Mouse (Mus musculus): ENCODE measurements at regions not wholly inside any gene's neighbourhood (a gene's known extent, or its start where the extent isn't known, plus 50 kb on each side); places are given as distances from the start of the nearest gene placed in this dataset.

DNA sequence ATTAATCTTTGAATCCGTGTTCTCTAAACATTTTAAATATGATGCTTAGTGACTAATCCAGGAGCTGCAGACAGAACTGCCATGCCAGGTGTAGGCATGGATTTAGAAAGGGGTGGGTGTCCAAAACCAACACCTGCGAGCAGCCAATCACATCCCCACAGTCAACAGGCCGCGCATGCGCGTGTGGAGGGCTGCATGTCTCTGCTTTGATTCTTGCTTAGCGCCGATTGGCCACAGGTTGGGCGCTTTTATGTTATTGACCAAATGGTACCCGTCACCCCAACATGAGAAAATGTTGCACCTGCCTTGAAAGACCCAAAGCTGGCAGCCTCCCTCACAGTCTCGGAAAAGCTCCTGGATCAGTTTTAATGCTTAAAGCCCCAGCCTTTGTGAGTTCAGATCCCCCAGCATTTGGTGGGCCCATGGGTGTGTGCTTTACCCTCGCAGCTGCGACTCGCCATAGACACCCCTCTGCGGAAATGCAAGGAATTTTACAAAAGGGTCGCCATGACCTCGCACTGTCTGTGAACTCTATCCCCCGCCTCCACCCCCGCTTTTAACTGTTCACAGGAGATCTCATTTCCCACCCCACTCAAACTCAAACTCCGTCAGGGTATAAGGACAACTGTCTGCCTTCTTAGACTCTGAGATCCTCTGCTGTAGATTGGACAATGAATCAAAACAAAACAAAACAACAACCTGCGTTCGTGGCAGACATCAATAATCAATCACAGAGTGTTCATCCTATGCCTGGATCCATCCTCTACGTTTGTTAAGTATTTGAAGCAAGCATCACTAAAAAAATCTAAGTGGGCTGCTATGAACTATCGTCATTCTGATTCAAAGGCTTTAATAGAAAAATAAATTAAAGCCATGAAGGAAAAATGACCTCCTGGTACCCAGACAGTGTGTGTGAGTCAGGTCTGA, 296.4 kb upstream of the Tbx3 start:
- 80% methylated on average over 24 of the region's 24 CpGs for WGBS
- no peak overlapping the region for H3K4me2 ChIP-seq (ENCODE audit: low read depth, low read length)
- no peaks in the 10 kb centered on the region for H3K9me3 ChIP-seq (replicated peaks; ENCODE audit: control insufficient read depth, low read length)
- no peaks in the 10 kb centered on the region for H3K36me3 ChIP-seq (ENCODE audit: control insufficient read depth, insufficient read depth)
- H3K4me3 ChIP-seq (ENCODE audit: low read length), result no peak overlapping the region
- H3K27ac ChIP-seq (ENCODE audit: low read length), result no peak overlapping the region
- no peaks in the 10 kb centered on the region for H3K4me1 ChIP-seq (ENCODE audit: control insufficient read depth, insufficient read depth, low read length)
- H3K9ac ChIP-seq (ENCODE audit: low read length), result no peak overlapping the region
- H3K27me3 ChIP-seq (ENCODE audit: control insufficient read depth, insufficient read depth, low read length), result no peaks in the 10 kb centered on the region; the same call in 1 of the 2 replicates
- ATAC-seq (replicated peaks; ENCODE audit: extremely low read depth, insufficient read depth, low FRiP score), result no peak

GRCm38 (mm10) chr5:119374861-119375260, 295.6 kb upstream of the Tbx3 start:
- no peak for ATAC-seq (replicated peaks; ENCODE audit: extremely low read depth, insufficient read depth, low FRiP score)
- 74% methylated on average over 3 of the region's 3 CpGs for WGBS
- Histone ChIP-seq H3K27ac (ENCODE audit: low read length) (no peak overlapping the region), H3K27me3 (ENCODE audit: control insufficient read depth, insufficient read depth, low read length) (no peaks in the 10 kb centered on the region; the same call in 1 of the 2 replicates), H3K9ac (ENCODE audit: low read length) (no peak overlapping the region), H3K4me3 (ENCODE audit: low read length) (no peak overlapping the region), H3K9me3 (replicated peaks; ENCODE audit: control insufficient read depth, low read length) (no peaks in the 10 kb centered on the region), H3K36me3 (ENCODE audit: control insufficient read depth, insufficient read depth) (no peaks in the 10 kb centered on the region), H3K4me1 (ENCODE audit: control insufficient read depth, insufficient read depth, low read length) (no peaks in the 10 kb centered on the region), H3K4me2 (ENCODE audit: low read depth, low read length) (no peak overlapping the region)

GRCm38 (mm10) chr5:119378261-119378660, 292.2 kb upstream of the Tbx3 start:
- H3K27ac ChIP-seq (ENCODE audit: low read length), result no peak overlapping the region
- H3K4me3 ChIP-seq (ENCODE audit: low read length), result no peak overlapping the region
- H3K36me3 ChIP-seq (ENCODE audit: control insufficient read depth, insufficient read depth), result no peaks in the 10 kb centered on the region
- H3K9ac ChIP-seq (ENCODE audit: low read length), result no peak overlapping the region
- no peaks in the 10 kb centered on the region for H3K4me1 ChIP-seq (ENCODE audit: control insufficient read depth, insufficient read depth, low read length)
- no peak overlapping the region for H3K4me2 ChIP-seq (ENCODE audit: low read depth, low read length)
- H3K9me3 ChIP-seq (replicated peaks; ENCODE audit: control insufficient read depth, low read length), result 0 out of 2 replicates have a peak, but pooled peaks cover 5% of the 10 kb centered on the region
- no peaks in the 10 kb centered on the region for H3K27me3 ChIP-seq (ENCODE audit: control insufficient read depth, insufficient read depth, low read length)
- WGBS, result 60% methylated on average over 8 of the region's 8 CpGs
- ATAC-seq (replicated peaks; ENCODE audit: extremely low read depth, insufficient read depth, low FRiP score), result no peak

- Histone ChIP-seq H3K4me3 (ENCODE audit: low read length) (no peak overlapping the region), H3K9me3 (replicated peaks; ENCODE audit: control insufficient read depth, low read length) (0 out of 2 replicates have a peak, but pooled peaks cover 5% of the 10 kb centered on the region), H3K27ac (ENCODE audit: low read length) (no peak overlapping the region), H3K4me2 (ENCODE audit: low read depth, low read length) (no peak overlapping the region), H3K4me1 (ENCODE audit: control insufficient read depth, insufficient read depth, low read length) (no peaks in the 10 kb centered on the region), H3K27me3 (ENCODE audit: control insufficient read depth, insufficient read depth, low read length) (no peaks in the 10 kb centered on the region), H3K9ac (ENCODE audit: low read length) (no peak overlapping the region), H3K36me3 (ENCODE audit: control insufficient read depth, insufficient read depth) (no peaks in the 10 kb centered on the region)
- 67% methylated on average over 6 of the region's 6 CpGs for WGBS
- no peak for ATAC-seq (replicated peaks; ENCODE audit: extremely low read depth, insufficient read depth, low FRiP score)
Measured at GRCm38 (mm10) chr5:119379915-119380432, 290.5 kb upstream of the Tbx3 start.

- no peak overlapping the region for H3K27ac ChIP-seq (ENCODE audit: low read length)
- 86% methylated on average over 12 of the region's 12 CpGs for WGBS
- no peak overlapping the region for H3K4me3 ChIP-seq (ENCODE audit: low read length)
- H3K36me3 ChIP-seq (ENCODE audit: control insufficient read depth, insufficient read depth), result no peaks in the 10 kb centered on the region
- ATAC-seq (replicated peaks; ENCODE audit: extremely low read depth, insufficient read depth, low FRiP score), result no peak
- no peak overlapping the region for H3K4me2 ChIP-seq (ENCODE audit: low read depth, low read length)
- 0 out of 2 replicates have a peak, but pooled peaks cover 5% of the 10 kb centered on the region for H3K9me3 ChIP-seq (replicated peaks; ENCODE audit: control insufficient read depth, low read length)
- no peaks in the 10 kb centered on the region for H3K27me3 ChIP-seq (ENCODE audit: control insufficient read depth, insufficient read depth, low read length)
- no peaks in the 10 kb centered on the region for H3K4me1 ChIP-seq (ENCODE audit: control insufficient read depth, insufficient read depth, low read length)
- no peak overlapping the region for H3K9ac ChIP-seq (ENCODE audit: low read length)
Measured at GRCm38 (mm10) chr5:119381495-119381894, 289.0 kb upstream of the Tbx3 start.

GRCm38 (mm10) chr5:119385506-119385905, 285.0 kb upstream of the Tbx3 start:
- WGBS, result 77% methylated on average over 10 of the region's 10 CpGs
- ATAC-seq (replicated peaks; ENCODE audit: extremely low read depth, insufficient read depth, low FRiP score), result no peak
- 0 out of 2 replicates have a peak, but pooled peaks cover 5% of the 10 kb centered on the region for H3K9me3 ChIP-seq (replicated peaks; ENCODE audit: control insufficient read depth, low read length)
- H3K27me3 ChIP-seq (ENCODE audit: control insufficient read depth, insufficient read depth, low read length), result no peaks in the 10 kb centered on the region
- H3K27ac ChIP-seq (ENCODE audit: low read length), result no peak overlapping the region
- H3K36me3 ChIP-seq (ENCODE audit: control insufficient read depth, insufficient read depth), result no peaks in the 10 kb centered on the region
- no peaks in the 10 kb centered on the region for H3K4me1 ChIP-seq (ENCODE audit: control insufficient read depth, insufficient read depth, low read length)
- H3K4me2 ChIP-seq (ENCODE audit: low read depth, low read length), result no peak overlapping the region
- no peak overlapping the region for H3K4me3 ChIP-seq (ENCODE audit: low read length)
- H3K9ac ChIP-seq (ENCODE audit: low read length), result no peak overlapping the region

GRCm38 (mm10) chr5:119386821-119387220, 283.6 kb upstream of the Tbx3 start:
- no peaks in the 10 kb centered on the region for H3K36me3 ChIP-seq (ENCODE audit: control insufficient read depth, insufficient read depth)
- no peak overlapping the region for H3K9ac ChIP-seq (ENCODE audit: low read length)
- H3K4me1 ChIP-seq (ENCODE audit: control insufficient read depth, insufficient read depth, low read length), result no peaks in the 10 kb centered on the region
- no peaks in the 10 kb centered on the region for H3K27me3 ChIP-seq (ENCODE audit: control insufficient read depth, insufficient read depth, low read length)
- no peak overlapping the region for H3K27ac ChIP-seq (ENCODE audit: low read length)
- 82% methylated on average over 8 of the region's 8 CpGs for WGBS
- 0 out of 2 replicates have a peak, but pooled peaks cover 2% of the 10 kb centered on the region for H3K9me3 ChIP-seq (replicated peaks; ENCODE audit: control insufficient read depth, low read length)
- H3K4me3 ChIP-seq (ENCODE audit: low read length), result no peak overlapping the region
- no peak overlapping the region for H3K4me2 ChIP-seq (ENCODE audit: low read depth, low read length)
- ATAC-seq (replicated peaks; ENCODE audit: extremely low read depth, insufficient read depth, low FRiP score), result no peak

DNA sequence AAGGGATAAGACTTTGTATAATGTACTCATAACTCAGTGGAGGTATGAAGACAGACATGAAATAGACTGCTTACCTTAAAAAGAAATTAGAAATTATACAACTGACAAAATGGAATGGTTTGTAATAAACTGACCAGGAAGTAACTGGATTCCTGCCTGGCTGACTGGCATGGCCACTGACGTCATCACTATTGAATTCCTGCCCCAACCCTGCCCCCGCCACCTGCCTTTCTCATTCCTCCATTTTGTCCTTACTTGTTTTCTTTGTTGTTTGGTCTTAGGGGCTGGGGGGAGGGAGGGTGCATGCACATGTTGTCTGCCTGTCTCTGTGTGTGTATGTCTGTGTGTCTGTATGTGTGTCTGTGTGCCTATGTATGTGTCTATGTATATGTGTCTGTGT, 283.2 kb upstream of the Tbx3 start:
- Histone ChIP-seq H3K4me2 (ENCODE audit: low read depth, low read length) (no peak overlapping the region), H3K4me3 (ENCODE audit: low read length) (no peak overlapping the region), H3K9ac (ENCODE audit: low read length) (no peak overlapping the region), H3K27ac (ENCODE audit: low read length) (no peak overlapping the region), H3K27me3 (ENCODE audit: control insufficient read depth, insufficient read depth, low read length) (no peaks in the 10 kb centered on the region), H3K9me3 (replicated peaks; ENCODE audit: control insufficient read depth, low read length) (no peaks in the 10 kb centered on the region), H3K36me3 (ENCODE audit: control insufficient read depth, insufficient read depth) (no peaks in the 10 kb centered on the region), H3K4me1 (ENCODE audit: control insufficient read depth, insufficient read depth, low read length) (no peaks in the 10 kb centered on the region)
- ATAC-seq (replicated peaks; ENCODE audit: extremely low read depth, insufficient read depth, low FRiP score), result no peak
- 60% methylated on average over 2 of the region's 2 CpGs for WGBS

DNA sequence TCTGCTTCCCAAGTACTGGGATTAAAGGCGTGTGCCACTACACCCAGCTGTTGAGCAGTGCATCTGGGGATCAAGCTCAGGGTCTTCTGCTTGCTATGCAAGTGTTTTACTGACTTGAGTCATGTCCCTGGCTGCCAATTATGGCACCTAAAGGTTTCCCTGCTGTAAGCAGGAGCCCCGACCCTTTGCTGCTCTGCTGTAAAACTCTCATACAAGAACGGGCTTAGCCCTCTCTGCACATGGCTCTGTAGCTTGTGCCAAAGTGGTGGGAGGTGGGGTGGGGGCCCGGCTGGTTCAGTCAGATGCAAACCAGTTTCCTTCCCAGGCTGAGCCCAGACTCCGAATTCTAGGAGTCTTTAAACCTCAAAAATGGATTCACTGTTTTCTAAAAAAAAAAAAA, 281.6 kb upstream of the Tbx3 start:
- no peak overlapping the region for H3K4me3 ChIP-seq (ENCODE audit: low read length)
- no peaks in the 10 kb centered on the region for H3K36me3 ChIP-seq (ENCODE audit: control insufficient read depth, insufficient read depth)
- no peak overlapping the region for H3K27ac ChIP-seq (ENCODE audit: low read length)
- H3K9ac ChIP-seq (ENCODE audit: low read length), result no peak overlapping the region
- WGBS, result 57% methylated on average over 5 of the region's 5 CpGs
- no peaks in the 10 kb centered on the region for H3K9me3 ChIP-seq (replicated peaks; ENCODE audit: control insufficient read depth, low read length)
- no peaks in the 10 kb centered on the region for H3K4me1 ChIP-seq (ENCODE audit: control insufficient read depth, insufficient read depth, low read length)
- no peak overlapping the region for H3K4me2 ChIP-seq (ENCODE audit: low read depth, low read length)
- H3K27me3 ChIP-seq (ENCODE audit: control insufficient read depth, insufficient read depth, low read length), result no peaks in the 10 kb centered on the region
- ATAC-seq (replicated peaks; ENCODE audit: extremely low read depth, insufficient read depth, low FRiP score), result no peak

All from heart, embryonic 16.5 days (tissue).